In the genomic region with DNA sequence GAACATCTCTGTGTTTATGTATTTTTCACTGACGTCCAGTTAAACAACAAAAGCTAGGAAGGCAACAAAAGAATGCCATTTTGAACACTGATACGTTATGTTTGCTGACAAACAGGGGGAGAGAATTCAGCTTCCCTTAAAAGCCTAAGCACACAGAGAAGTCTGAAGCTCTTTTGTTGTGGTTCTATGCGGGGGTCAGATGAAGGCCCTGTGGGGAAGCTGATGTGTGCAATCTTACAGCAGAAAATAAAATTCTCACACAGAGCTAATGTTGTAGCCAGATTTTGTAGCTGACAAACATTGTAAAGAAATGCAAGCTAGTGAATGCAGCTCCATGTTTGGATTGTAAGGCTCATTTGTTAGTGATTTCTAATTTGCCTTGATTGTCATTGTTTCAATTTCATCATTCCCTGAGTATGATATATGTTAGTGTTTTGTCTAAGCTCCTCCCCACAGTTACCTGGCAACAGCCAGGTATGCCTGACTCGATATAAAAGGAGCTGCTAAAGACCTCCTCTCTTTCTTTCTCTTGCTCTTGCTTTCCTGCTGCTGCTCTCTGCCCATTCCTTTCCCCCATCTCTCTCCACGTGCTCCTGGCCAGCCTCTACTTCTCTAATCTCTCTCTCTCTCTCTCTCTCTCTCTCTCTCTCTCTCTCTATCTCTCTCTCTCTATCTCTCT, we compare ENCODE assay signal across 17 mouse cellular contexts.
DNase-seq lines count a peak whose midpoint lies in the region; ATAC-seq and TF ChIP-seq lines count a peak whose summit lies in the region.
"Had no signal": no experiment of that assay in that cellular context is flagged by ENCODE, and none has a peak within 500 bp of the region (broad histone marks: within the 10 kb centered on the region; RNA-seq: fewer than 3 reads in every experiment).

No protein-coding gene starts in this region.

- H3K4me1 ChIP-seq in forebrain, embryonic 15.5 days = no peaks in the 10 kb centered on the region
- no peaks in the 10 kb centered on the region for H3K4me1 ChIP-seq in forebrain, embryonic 11.5 days (replicated peaks; ENCODE audit: control insufficient read depth, insufficient read depth, low read length)
- no peaks in the 10 kb centered on the region for H3K4me1 ChIP-seq in midbrain, embryonic 14.5 days (ENCODE audit: control insufficient read depth, insufficient read depth, low read length)
- no peaks in the 10 kb centered on the region for H3K4me1 ChIP-seq in midbrain, embryonic 13.5 days (replicated peaks)
- no peaks in the 10 kb centered on the region for H3K4me1 ChIP-seq in forebrain, postnatal 0 days (ENCODE audit: insufficient read depth)
- no peaks in the 10 kb centered on the region for H3K4me1 ChIP-seq in neural tube, embryonic 14.5 days (ENCODE audit: control insufficient read depth, insufficient read depth, low read length)
- no peaks in the 10 kb centered on the region for H3K4me1 ChIP-seq in limb, embryonic 10.5 days
- H3K4me1 ChIP-seq: embryonic facial prominence, embryonic 13.5 days; heart, embryonic 10.5 days; heart, embryonic 15.5 days; limb, embryonic 13.5 days; lung, embryonic 15.5 days; midbrain, embryonic 12.5 days had no signal

- H3K36me3 ChIP-seq in forebrain, embryonic 15.5 days = no peaks in the 10 kb centered on the region
- H3K36me3 ChIP-seq in forebrain, embryonic 11.5 days (ENCODE audit: control insufficient read depth, insufficient read depth, low read length) = no peaks in the 10 kb centered on the region
- H3K36me3 ChIP-seq in midbrain, embryonic 14.5 days (ENCODE audit: control insufficient read depth, insufficient read depth, low read length) = no peaks in the 10 kb centered on the region
- H3K36me3 ChIP-seq in midbrain, embryonic 13.5 days = no peaks in the 10 kb centered on the region
- no peaks in the 10 kb centered on the region for H3K36me3 ChIP-seq in forebrain, postnatal 0 days (ENCODE audit: insufficient read depth)
- H3K36me3 ChIP-seq in neural tube, embryonic 14.5 days (ENCODE audit: control insufficient read depth, insufficient read depth, low read length) = no peaks in the 10 kb centered on the region
- H3K36me3 ChIP-seq in limb, embryonic 10.5 days = no peaks in the 10 kb centered on the region
- H3K36me3 ChIP-seq: embryonic facial prominence, embryonic 13.5 days; heart, embryonic 10.5 days; heart, embryonic 15.5 days; limb, embryonic 13.5 days; lung, embryonic 15.5 days; midbrain, embryonic 12.5 days had no signal

- no peak overlapping the region for H3K9ac ChIP-seq in forebrain, embryonic 15.5 days (replicated peaks)
- no peak overlapping the region for H3K9ac ChIP-seq in forebrain, embryonic 11.5 days (ENCODE audit: low read length)
- no peak overlapping the region for H3K9ac ChIP-seq in midbrain, embryonic 14.5 days (replicated peaks; ENCODE audit: low read length)
- no peak overlapping the region for H3K9ac ChIP-seq in midbrain, embryonic 13.5 days (replicated peaks)
- no peak overlapping the region for H3K9ac ChIP-seq in forebrain, postnatal 0 days
- no peak overlapping the region for H3K9ac ChIP-seq in neural tube, embryonic 14.5 days (replicated peaks; ENCODE audit: low read depth, low read length)
- H3K9ac ChIP-seq: embryonic facial prominence, embryonic 13.5 days; heart, embryonic 15.5 days; limb, embryonic 13.5 days; lung, embryonic 15.5 days; midbrain, embryonic 12.5 days had no signal

- H3K4me2 ChIP-seq in forebrain, embryonic 15.5 days (replicated peaks) = no peak overlapping the region
- no peak overlapping the region for H3K4me2 ChIP-seq in forebrain, embryonic 11.5 days (ENCODE audit: low read depth, low read length, severe bottlenecking)
- H3K4me2 ChIP-seq in midbrain, embryonic 14.5 days (ENCODE audit: low read length) = no peak overlapping the region
- H3K4me2 ChIP-seq in midbrain, embryonic 13.5 days (replicated peaks) = no peak overlapping the region
- no peak overlapping the region for H3K4me2 ChIP-seq in forebrain, postnatal 0 days (ENCODE audit: low read depth)
- no peak overlapping the region for H3K4me2 ChIP-seq in neural tube, embryonic 14.5 days (ENCODE audit: low read depth, low read length)
- H3K4me2 ChIP-seq: embryonic facial prominence, embryonic 13.5 days; heart, embryonic 15.5 days; limb, embryonic 13.5 days; liver, embryonic 11.5 days; lung, embryonic 15.5 days; midbrain, embryonic 12.5 days had no signal

- no peak for TF ChIP-seq CTCF in forebrain, postnatal 0 days (IDR thresholded peaks at IDR 0.05; ENCODE audit: low read depth)

- no peak for DNase-seq in forebrain, embryonic 11.5 days (ENCODE audit: low spot score)
- DNase-seq in midbrain, embryonic 14.5 days = peak; percentile 8
- DNase-seq in forebrain, postnatal 0 days = peak; percentile 16
- DNase-seq in adrenal gland, adult (ENCODE audit: inconsistent age in 2 of 2, low spot score in 1 of 2) = no peak
- DNase-seq in limb, embryonic 10.5 days (ENCODE audit: low spot score) = no peak
- DNase-seq: cerebellum, adult 11-12 months had no signal

- no peaks in the 10 kb centered on the region for H3K9me3 ChIP-seq in forebrain, embryonic 15.5 days
- no peaks in the 10 kb centered on the region for H3K9me3 ChIP-seq in forebrain, embryonic 11.5 days (ENCODE audit: control insufficient read depth, low read length)
- no peaks in the 10 kb centered on the region for H3K9me3 ChIP-seq in midbrain, embryonic 14.5 days (ENCODE audit: control insufficient read depth, low read length)
- no peaks in the 10 kb centered on the region for H3K9me3 ChIP-seq in midbrain, embryonic 13.5 days
- no peaks in the 10 kb centered on the region for H3K9me3 ChIP-seq in forebrain, postnatal 0 days (ENCODE audit: low read length)
- H3K9me3 ChIP-seq in neural tube, embryonic 14.5 days (ENCODE audit: control insufficient read depth, low read length) = no peaks in the 10 kb centered on the region
- H3K9me3 ChIP-seq in limb, embryonic 10.5 days (replicated peaks) = no peaks in the 10 kb centered on the region
- H3K9me3 ChIP-seq: embryonic facial prominence, embryonic 13.5 days; heart, embryonic 10.5 days; heart, embryonic 15.5 days; limb, embryonic 13.5 days; lung, embryonic 15.5 days; midbrain, embryonic 12.5 days had no signal

- 27% methylated on average over 5 of the region's 5 CpGs for WGBS in forebrain, embryonic 15.5 days
- WGBS in forebrain, embryonic 11.5 days = 41% methylated on average over 5 of the region's 5 CpGs
- 37% methylated on average over 5 of the region's 5 CpGs for WGBS in midbrain, embryonic 14.5 days
- 40% methylated on average over 5 of the region's 5 CpGs for WGBS in midbrain, embryonic 13.5 days
- WGBS in forebrain, postnatal 0 days = 30% methylated on average over 5 of the region's 5 CpGs
- 39% methylated on average over 5 of the region's 5 CpGs for WGBS in neural tube, embryonic 14.5 days
- 69% methylated on average over 5 of the region's 5 CpGs for WGBS in limb, embryonic 10.5 days

- peak; percentile 57 for ATAC-seq in forebrain, embryonic 15.5 days (replicated peaks)
- ATAC-seq in forebrain, embryonic 11.5 days (replicated peaks; ENCODE audit: low FRiP score) = no peak
- ATAC-seq in midbrain, embryonic 14.5 days (ENCODE audit: low FRiP score, low TSS enrichment) = no peak
- ATAC-seq in midbrain, embryonic 13.5 days = no peak
- ATAC-seq in forebrain, postnatal 0 days = peak; percentile 40; the same call in 1 of the 2 replicates
- peak; percentile 53; the same call in 1 of the 2 replicates for ATAC-seq in neural tube, embryonic 14.5 days (ENCODE audit: low read depth)

- no peak overlapping the region for H3K4me3 ChIP-seq in forebrain, embryonic 15.5 days
- no peak overlapping the region for H3K4me3 ChIP-seq in forebrain, embryonic 11.5 days (ENCODE audit: low read depth, low read length)
- no peak overlapping the region for H3K4me3 ChIP-seq in midbrain, embryonic 14.5 days (replicated peaks; ENCODE audit: low read depth, low read length)
- H3K4me3 ChIP-seq in midbrain, embryonic 13.5 days (replicated peaks) = no peak overlapping the region
- no peak overlapping the region for H3K4me3 ChIP-seq in forebrain, postnatal 0 days (ENCODE audit: low read depth, low read length)
- H3K4me3 ChIP-seq in neural tube, embryonic 14.5 days (ENCODE audit: low read depth, low read length) = no peak overlapping the region
- H3K4me3 ChIP-seq in limb, embryonic 10.5 days = no peak overlapping the region
- H3K4me3 ChIP-seq: embryonic facial prominence, embryonic 13.5 days; heart, embryonic 10.5 days; heart, embryonic 15.5 days; limb, embryonic 13.5 days; lung, embryonic 15.5 days; midbrain, embryonic 12.5 days; myocyte had no signal

- H3K27ac ChIP-seq in forebrain, embryonic 15.5 days (replicated peaks) = no peak overlapping the region
- no peak overlapping the region for H3K27ac ChIP-seq in forebrain, embryonic 11.5 days (ENCODE audit: low read depth, low read length)
- H3K27ac ChIP-seq in midbrain, embryonic 14.5 days (replicated peaks; ENCODE audit: low read depth, low read length) = no peak overlapping the region
- H3K27ac ChIP-seq in midbrain, embryonic 13.5 days = no peak overlapping the region
- no peak overlapping the region for H3K27ac ChIP-seq in forebrain, postnatal 0 days (ENCODE audit: low read depth, low read length)
- no peak overlapping the region for H3K27ac ChIP-seq in neural tube, embryonic 14.5 days (ENCODE audit: low read depth, low read length)
- no peak overlapping the region for H3K27ac ChIP-seq in limb, embryonic 10.5 days
- H3K27ac ChIP-seq: embryonic facial prominence, embryonic 13.5 days; heart, embryonic 10.5 days; heart, embryonic 15.5 days; limb, embryonic 13.5 days; lung, embryonic 15.5 days; midbrain, embryonic 12.5 days had no signal

- H3K27me3 ChIP-seq in forebrain, embryonic 15.5 days = no peaks in the 10 kb centered on the region
- H3K27me3 ChIP-seq in forebrain, embryonic 11.5 days (ENCODE audit: control insufficient read depth, insufficient read depth, low read length) = no peaks in the 10 kb centered on the region
- H3K27me3 ChIP-seq in midbrain, embryonic 14.5 days (ENCODE audit: control insufficient read depth, insufficient read depth, low read length) = no peaks in the 10 kb centered on the region
- no peaks in the 10 kb centered on the region for H3K27me3 ChIP-seq in midbrain, embryonic 13.5 days
- H3K27me3 ChIP-seq in forebrain, postnatal 0 days (ENCODE audit: insufficient read depth, low read length) = no peaks in the 10 kb centered on the region
- H3K27me3 ChIP-seq in neural tube, embryonic 14.5 days (ENCODE audit: control insufficient read depth, insufficient read depth, low read length) = no peaks in the 10 kb centered on the region
- no peaks in the 10 kb centered on the region for H3K27me3 ChIP-seq in limb, embryonic 10.5 days (ENCODE audit: low read depth, poor library complexity, severe bottlenecking)
- H3K27me3 ChIP-seq: embryonic facial prominence, embryonic 13.5 days; heart, embryonic 15.5 days; limb, embryonic 13.5 days; lung, embryonic 15.5 days; midbrain, embryonic 12.5 days had no signal

Comparison
In these comparisons a context has a peak if more than half of its experiments do, and no peak if none do; other contexts are left out.
1. ATAC-seq: peak in forebrain, embryonic 15.5 days (single experiment), forebrain, postnatal 0 days (single experiment) and neural tube, embryonic 14.5 days (single experiment); none in forebrain, embryonic 11.5 days (single experiment), midbrain, embryonic 14.5 days (single experiment) and midbrain, embryonic 13.5 days (single experiment).
2. DNase-seq: peak in midbrain, embryonic 14.5 days (single experiment) and forebrain, postnatal 0 days (single experiment); none in forebrain, embryonic 11.5 days (single experiment), adrenal gland, adult (0 of 2) and limb, embryonic 10.5 days (single experiment).